Mouse (Mus musculus) heart, adult 18-20 months (tissue): Measurements from ENCODE around the gene Map2k7. TPM values are rescaled to one million over a fixed set of nuclear protein-coding genes. Genes with fewer than 3 reads are reported as not detected.

Experiments
- DNase-seq, 2 experiments: peaks; one replicate each; pipeline ENCODE4 v3.0.0; 2021 to 2022; ENCODE audit warnings: mixed read lengths in 1 of 2
- total RNA-seq, 2 experiments: library from RNA; stranded (reverse); gene quantifications; 2 replicates each; pipeline ENCODE4 v1.2.3; 2021

The Map2k7 gene
- total RNA-seq, 2 experiments from 2014 or later: 65.1 to 66.5 TPM

- DNase-seq: peak in 1 of 2 experiments; percentile 37
Observed at GRCm38 (mm10) chr8:4258678-4259077, 20.1 kb downstream of the Map2k7 start.

- DNase-seq: peak; percentile 96
Observed at GRCm38 (mm10) chr8:4259125-4259804, 20.7 kb downstream of the Map2k7 start, which contains the start of gene Ctxn1. Gene Ctxn1, minus strand, starts transcription at chr8:4259274.

- no peak for DNase-seq
Observed at GRCm38 (mm10) chr8:4259805-4260170, 21.2 kb downstream of the Map2k7 start.

GRCm38 (mm10) chr8:4263105-4263791 is 24.7 kb downstream of the Map2k7 start:
- no peak for DNase-seq

- DNase-seq: no peak
Observed at GRCm38 (mm10) chr8:4265160-4265914, 26.8 kb downstream of the Map2k7 start.

GRCm38 (mm10) chr8:4267627-4268026 is 29.1 kb downstream of the Map2k7 start:
- no peak for DNase-seq

- no peak for DNase-seq
Observed at GRCm38 (mm10) chr8:4269609-4270008, 31.1 kb downstream of the Map2k7 start.

- DNase-seq: peak; percentile 97
Observed at GRCm38 (mm10) chr8:4275275-4276110, 37.0 kb downstream of the Map2k7 start, which contains the start of gene Timm44. Gene Timm44, minus strand, starts transcription at chr8:4275913.

- no peak for DNase-seq
Observed at GRCm38 (mm10) chr8:4276111-4276465, 37.5 kb downstream of the Map2k7 start.

GRCm38 (mm10) chr8:4292738-4293137 is 54.2 kb downstream of the Map2k7 start:
- DNase-seq: no peak

Other genes starting within 250 kb of the Map2k7 start
- 1 to 10 TPM in 1 of 2 experiments, under 1 TPM in 1; 0.95 to 1.4 TPM for gene Cd209f, start 132.9 kb upstream of the Map2k7 start, total RNA-seq
- gene Cd209g, start 104.6 kb upstream of the Map2k7 start, total RNA-seq: under 1 TPM; 0.37 to 0.64 TPM
- gene Evi5l, start 72.2 kb upstream of the Map2k7 start, total RNA-seq: 10 to 100 TPM; 24.1 to 26.3 TPM
- under 1 TPM; 0.07 to 0.10 TPM for gene Prr36, start 21.3 kb upstream of the Map2k7 start, total RNA-seq
- 1 to 10 TPM in 1 of 2 experiments, under 1 TPM in 1; 0.21 to 1.3 TPM for gene Lrrc8e, start 11.9 kb upstream of the Map2k7 start, total RNA-seq
- gene Gm49320, start 125 bp downstream of the Map2k7 start, total RNA-seq: under 1 TPM in 1 of 2 experiments, not detected in 1; 0.31 TPM
- gene Tgfbr3l, start 9.5 kb downstream of the Map2k7 start, total RNA-seq: 1 to 10 TPM; 1.7 TPM
- gene Snapc2, start 14.3 kb downstream of the Map2k7 start, total RNA-seq: 10 to 100 TPM; 16.5 to 21.0 TPM
- gene Ctxn1, start 20.5 kb downstream of the Map2k7 start, total RNA-seq: under 1 TPM; 0.37 to 0.69 TPM
- 100 to 1,000 TPM; 102 to 106 TPM for gene Timm44, start 37.2 kb downstream of the Map2k7 start, total RNA-seq
- gene Ccl25, start 86.5 kb downstream of the Map2k7 start, total RNA-seq: 1 to 10 TPM; 2.7 to 3.1 TPM
- 10 to 100 TPM; 56.9 to 57.7 TPM for gene Elavl1, start 86.7 kb downstream of the Map2k7 start, total RNA-seq